Mouse (Mus musculus): ENCODE measurements around the gene Tm7sf2. TPM values are rescaled to one million over a fixed set of nuclear protein-coding genes. Genes with fewer than 3 reads are reported as not detected.

Tm7sf2 gene
- polyA plus RNA-seq, 1 experiment from 2014 or later = 41.3 TPM

DNA sequence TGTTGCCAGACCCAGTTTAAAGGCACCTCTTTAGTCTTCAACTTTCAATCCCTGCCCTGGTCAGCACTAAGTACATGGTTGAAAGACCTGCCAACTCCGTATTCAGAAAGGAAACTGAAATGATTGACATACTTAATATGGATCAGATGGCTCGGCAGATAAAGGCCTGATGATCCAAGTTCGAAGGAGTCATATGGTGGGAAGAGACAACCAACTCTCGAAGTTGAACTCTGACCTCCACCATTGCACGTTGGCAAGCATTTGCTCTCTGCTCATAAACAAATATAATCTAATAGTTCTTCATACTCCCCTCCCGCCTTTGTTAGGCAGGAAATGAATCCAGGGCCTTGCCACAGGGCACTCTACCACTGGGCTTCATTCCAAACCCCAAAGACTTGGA lies 39.2 kb downstream of the Tm7sf2 start:
- WGBS = 91% methylated on average over 6 of the region's 6 CpGs
- no peaks in the 10 kb centered on the region for H3K4me1 ChIP-seq (replicated peaks)
- H3K27ac ChIP-seq = no peak overlapping the region
- no peaks in the 10 kb centered on the region for H3K27me3 ChIP-seq (ENCODE audit: insufficient read depth, poor library complexity, severe bottlenecking)
- DNase-seq (ENCODE audit: low spot score) = no peak
- no peak overlapping the region for H3K4me3 ChIP-seq
- H3K9me3 ChIP-seq = no peaks in the 10 kb centered on the region
- H3K36me3 ChIP-seq = no peaks in the 10 kb centered on the region

DNA sequence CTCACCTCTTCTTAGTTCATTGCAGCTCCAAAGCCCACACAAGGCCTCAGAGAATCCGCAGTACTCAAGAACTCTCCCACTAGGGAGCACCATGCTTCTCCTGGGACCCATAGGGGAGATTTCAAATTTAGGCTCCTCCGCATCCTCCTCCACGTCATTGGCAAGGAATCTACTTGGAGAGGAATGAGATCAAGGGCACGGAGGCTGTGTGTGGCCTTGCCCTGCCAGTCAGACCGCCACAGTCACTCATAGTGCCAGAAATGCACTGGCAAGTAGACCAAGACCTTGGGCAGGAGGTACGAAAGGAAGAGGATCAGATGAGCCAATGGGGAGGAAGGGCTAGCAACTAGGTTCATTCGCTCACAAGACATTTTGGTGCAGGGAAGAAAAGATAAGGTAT lies 44.2 kb downstream of the Tm7sf2 start:
- Histone ChIP-seq H3K4me1 (replicated peaks) (peaks cover 9% of the 10 kb centered on the region; the same call in 1 of the 2 replicates), H3K27ac (0 out of 2 replicates have a peak overlapping the region, but pooled peaks have one; percentile 6), H3K36me3 (no peaks in the 10 kb centered on the region), H3K4me3 (no peak overlapping the region), H3K9me3 (no peaks in the 10 kb centered on the region), H3K27me3 (ENCODE audit: insufficient read depth, poor library complexity, severe bottlenecking) (peaks cover 5% of the 10 kb centered on the region; the same call in 1 of the 2 replicates)
- 85% methylated on average over 7 of the region's 7 CpGs for WGBS
- DNase-seq (ENCODE audit: low spot score) = no peak

DNA sequence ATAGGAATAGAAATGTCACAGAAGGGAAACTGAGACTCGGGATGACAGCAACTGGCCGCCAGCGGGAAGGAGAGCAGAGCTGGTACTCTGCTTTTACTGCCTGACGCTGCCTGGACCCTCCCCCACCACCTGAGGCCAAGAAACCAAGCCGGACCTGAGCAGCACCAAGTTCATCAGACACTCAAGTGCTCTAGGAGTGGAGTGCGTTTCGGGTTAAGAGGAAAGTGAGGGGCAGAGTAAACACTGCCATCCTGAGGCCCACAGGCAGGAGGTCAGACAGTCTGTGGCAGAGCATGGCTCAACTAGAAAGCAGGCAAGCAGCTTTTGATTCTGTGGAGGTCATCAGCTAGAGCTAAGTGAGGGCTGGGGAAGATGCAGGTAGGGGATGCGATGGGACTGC lies 45.1 kb downstream of the Tm7sf2 start:
- no peak for DNase-seq (ENCODE audit: low spot score)
- Histone ChIP-seq H3K9me3 (no peaks in the 10 kb centered on the region), H3K27ac (no peak overlapping the region), H3K27me3 (ENCODE audit: insufficient read depth, poor library complexity, severe bottlenecking) (peaks cover 5% of the 10 kb centered on the region; the same call in 1 of the 2 replicates), H3K36me3 (no peaks in the 10 kb centered on the region), H3K4me3 (no peak overlapping the region), H3K4me1 (replicated peaks) (peaks cover 9% of the 10 kb centered on the region; the same call in 1 of the 2 replicates)
- WGBS = 64% methylated on average over 8 of the region's 8 CpGs

DNA sequence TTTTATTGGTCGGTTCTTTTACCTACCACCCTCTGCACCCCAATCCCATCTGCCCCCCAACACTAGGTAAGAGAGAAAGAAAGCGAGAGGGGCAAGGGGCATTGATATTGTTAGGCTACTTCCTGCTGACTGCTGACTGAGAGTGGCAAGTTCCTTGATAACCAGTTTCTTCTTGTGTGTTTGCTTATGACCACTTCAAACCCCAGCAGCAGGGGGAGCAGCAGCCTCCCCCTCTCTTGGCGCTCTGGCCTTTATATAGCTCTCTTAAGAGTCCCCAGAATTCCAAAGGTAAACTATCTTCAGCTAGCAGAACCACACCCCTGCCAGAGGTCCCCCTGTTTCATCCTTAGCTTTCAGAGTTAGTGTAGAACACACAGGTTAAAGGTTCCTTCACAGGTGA lies 47.9 kb downstream of the Tm7sf2 start:
- WGBS = 56% methylated on average over 3 of the region's 3 CpGs
- DNase-seq (ENCODE audit: low spot score) = no peak

DNA sequence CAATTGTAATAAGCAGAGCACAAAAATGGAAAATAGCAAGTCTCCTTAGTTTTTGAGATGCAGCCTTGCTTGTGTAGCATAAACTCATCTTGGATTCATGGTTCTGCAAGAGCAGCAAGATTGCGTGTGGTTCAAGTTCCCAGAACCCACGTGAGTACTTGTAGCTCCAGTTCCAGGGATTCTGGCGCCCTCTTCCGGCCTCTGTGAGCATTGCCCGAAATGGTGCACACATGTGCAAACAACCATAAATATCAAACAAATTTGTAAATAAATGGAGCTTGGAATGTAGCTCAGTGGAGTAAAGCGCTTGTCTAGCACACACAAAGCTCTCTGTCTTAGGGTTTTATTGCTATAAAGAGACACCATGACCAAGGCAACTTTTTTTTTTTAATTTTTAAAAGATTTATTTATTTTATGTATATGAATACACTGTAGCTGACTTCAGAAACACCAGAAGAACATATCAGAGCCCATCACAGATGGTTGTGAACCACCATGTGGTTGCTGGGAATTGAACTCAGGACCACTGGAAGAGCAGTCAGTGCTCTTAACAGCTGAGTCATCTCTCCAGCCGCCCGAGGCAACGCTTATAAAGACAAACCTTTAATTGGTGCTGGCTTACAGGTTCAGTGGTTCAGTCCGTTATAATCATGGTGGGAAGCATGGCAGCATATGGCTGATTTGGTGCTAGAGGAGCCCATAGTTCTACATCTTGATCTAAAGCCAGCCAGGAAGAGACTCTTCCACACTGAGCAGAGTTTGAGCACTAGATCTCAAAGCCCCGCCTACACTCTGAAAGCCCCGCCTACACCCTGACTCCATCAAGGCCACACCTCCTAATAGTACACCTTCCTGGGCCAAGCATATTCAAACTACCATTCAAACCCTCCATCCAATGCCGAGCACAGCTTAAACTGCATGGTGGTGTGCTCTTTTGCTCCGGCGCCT lies 49.8 kb downstream of the Tm7sf2 start:
- 31% methylated on average over 15 of the region's 15 CpGs for WGBS
- no peaks in the 10 kb centered on the region for H3K36me3 ChIP-seq
- no peak overlapping the region for H3K4me3 ChIP-seq
- peaks cover 43% of the 10 kb centered on the region for H3K27me3 ChIP-seq (ENCODE audit: insufficient read depth, poor library complexity, severe bottlenecking)
- peak; percentile 86 for DNase-seq (ENCODE audit: low spot score)
- H3K4me1 ChIP-seq (replicated peaks) = peaks cover 34% of the 10 kb centered on the region
- no peaks in the 10 kb centered on the region for H3K9me3 ChIP-seq
- no peak overlapping the region for H3K27ac ChIP-seq

More for the DNA sequence above, 47.9 kb downstream of the Tm7sf2 start:
- no peaks in the 10 kb centered on the region for H3K9me3 ChIP-seq
- H3K27me3 ChIP-seq (ENCODE audit: insufficient read depth, poor library complexity, severe bottlenecking) = peaks cover 29% of the 10 kb centered on the region
- no peak overlapping the region for H3K27ac ChIP-seq
- H3K36me3 ChIP-seq = no peaks in the 10 kb centered on the region
- peaks cover 21% of the 10 kb centered on the region for H3K4me1 ChIP-seq (replicated peaks)
- no peak overlapping the region for H3K4me3 ChIP-seq

GRCm38 (mm10) chr19:6016532-6016931 lies 51.6 kb downstream of the Tm7sf2 start:
- H3K4me1 ChIP-seq (replicated peaks) = peaks cover 32% of the 10 kb centered on the region
- peaks cover 45% of the 10 kb centered on the region for H3K27me3 ChIP-seq (ENCODE audit: insufficient read depth, poor library complexity, severe bottlenecking)
- H3K27ac ChIP-seq = no peak overlapping the region
- WGBS = 44% methylated on average over 7 of the region's 7 CpGs
- peak overlapping the region; percentile 65; the same call in 1 of the 2 replicates for H3K4me3 ChIP-seq
- H3K9me3 ChIP-seq = no peaks in the 10 kb centered on the region
- H3K36me3 ChIP-seq = no peaks in the 10 kb centered on the region
- no peak for DNase-seq (ENCODE audit: low spot score)

GRCm38 (mm10) chr19:6015511-6016315 lies 52.5 kb downstream of the Tm7sf2 start, which contains the start of gene Capn1:
Capn1 (minus strand) TSS chr19:6015897.
- peaks cover 45% of the 10 kb centered on the region for H3K27me3 ChIP-seq (ENCODE audit: insufficient read depth, poor library complexity, severe bottlenecking)
- H3K4me3 ChIP-seq = peak within 1 kb of the TSS; percentile 65
- H3K9me3 ChIP-seq = no peaks in the 10 kb centered on the region
- peak within 1 kb of the TSS; percentile 85 for H3K27ac ChIP-seq
- WGBS = 2% methylated on average over 40 of the region's 40 CpGs
- H3K36me3 ChIP-seq = no peaks in the 10 kb centered on the region
- peak; percentile 77 for DNase-seq (ENCODE audit: low spot score)
- peaks cover 35% of the 10 kb centered on the region for H3K4me1 ChIP-seq (replicated peaks)

DNA sequence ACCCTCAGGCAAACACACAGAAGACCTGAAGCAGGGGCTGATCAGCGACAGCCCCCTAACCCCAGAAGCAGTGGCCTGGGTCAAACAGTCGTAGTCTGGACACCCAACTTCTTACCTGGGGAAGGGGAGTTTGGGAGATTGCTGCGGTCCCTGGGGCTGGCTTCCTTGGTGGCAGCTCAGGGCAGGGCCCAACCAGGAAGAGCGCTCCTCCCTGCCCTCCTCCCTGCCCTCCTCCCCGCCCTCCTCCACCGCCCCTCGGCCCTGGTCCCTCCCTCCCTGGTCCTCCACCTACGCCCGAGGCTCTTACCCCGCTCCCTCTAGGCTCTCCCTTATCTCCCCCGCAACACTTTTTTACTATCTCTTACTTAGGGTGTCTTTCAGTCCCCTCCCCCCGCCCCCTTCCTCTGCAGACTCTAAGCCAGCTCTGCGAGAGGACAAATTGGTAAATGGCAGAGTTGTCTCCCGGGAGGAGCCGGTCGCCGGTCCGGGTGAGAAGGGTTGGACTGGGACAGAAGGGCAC lies 53.1 kb downstream of the Tm7sf2 start:
- Histone ChIP-seq H3K4me1 (replicated peaks) (peaks cover 35% of the 10 kb centered on the region), H3K9me3 (no peaks in the 10 kb centered on the region), H3K27me3 (ENCODE audit: insufficient read depth, poor library complexity, severe bottlenecking) (peaks cover 45% of the 10 kb centered on the region), H3K36me3 (no peaks in the 10 kb centered on the region), H3K27ac (peak overlapping the region; percentile 85), H3K4me3 (peak overlapping the region; percentile 65)
- 3% methylated on average over 18 of the region's 18 CpGs for WGBS
- DNase-seq (ENCODE audit: low spot score) = no peak

DNA sequence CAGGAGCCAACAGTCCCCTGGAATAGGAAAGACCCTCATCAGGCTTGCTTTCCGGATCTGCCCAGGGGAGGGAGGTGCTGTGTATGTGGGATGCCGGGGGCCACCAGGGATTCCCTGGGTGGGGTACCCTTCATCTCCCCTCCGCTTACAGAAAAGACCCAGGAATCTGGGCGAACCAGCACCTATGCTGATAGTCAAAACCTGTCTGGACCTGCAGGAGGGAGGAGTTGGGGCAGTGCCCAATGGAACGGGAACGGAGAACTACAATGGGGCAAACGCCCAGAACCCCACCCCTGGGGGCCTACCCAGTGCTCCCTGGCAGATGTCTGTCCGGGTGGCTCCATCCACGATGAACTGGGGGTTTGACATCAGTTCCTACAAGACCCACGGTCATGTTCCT lies 54.5 kb downstream of the Tm7sf2 start:
- Histone ChIP-seq H3K4me1 (replicated peaks) (peaks cover 35% of the 10 kb centered on the region), H3K27ac (no peak overlapping the region), H3K4me3 (no peak overlapping the region), H3K27me3 (ENCODE audit: insufficient read depth, poor library complexity, severe bottlenecking) (peaks cover 45% of the 10 kb centered on the region), H3K9me3 (no peaks in the 10 kb centered on the region), H3K36me3 (no peaks in the 10 kb centered on the region)
- 89% methylated on average over 10 of the region's 10 CpGs for WGBS
- no peak for DNase-seq (ENCODE audit: low spot score)

Other genes starting within 250 kb of the Tm7sf2 start
- gene Frmd8, start 193.1 kb downstream of the Tm7sf2 start, polyA plus RNA-seq (2016; fragmentation: Nextera tagmentation; extraction: Ambion mirVana) = 37.2 and 37.8 TPM in 2 replicates
- 2.8 TPM in 2 replicates for gene Slc25a45, start 190.6 kb downstream of the Tm7sf2 start, polyA plus RNA-seq (2016; fragmentation: Nextera tagmentation; extraction: Ambion mirVana)
- gene Tigd3, start 174.2 kb downstream of the Tm7sf2 start, polyA plus RNA-seq (2016; fragmentation: Nextera tagmentation; extraction: Ambion mirVana) = 9.9 and 11.3 TPM in 2 replicates
- 225 TPM in 2 replicates for gene Dpf2, start 155.4 kb downstream of the Tm7sf2 start, polyA plus RNA-seq (2016; fragmentation: Nextera tagmentation; extraction: Ambion mirVana)
- 2.0 and 2.9 TPM in 2 replicates for gene Cdc42ep2, start 143.6 kb downstream of the Tm7sf2 start, polyA plus RNA-seq (2016; fragmentation: Nextera tagmentation; extraction: Ambion mirVana)
- 83.7 and 110 TPM in 2 replicates for gene Pola2, start 104.2 kb downstream of the Tm7sf2 start, polyA plus RNA-seq (2016; fragmentation: Nextera tagmentation; extraction: Ambion mirVana)
- not detected in 2 replicates for gene Slc22a20, start 82.2 kb downstream of the Tm7sf2 start, polyA plus RNA-seq (2016; fragmentation: Nextera tagmentation; extraction: Ambion mirVana)
- gene Capn1, start 52.5 kb downstream of the Tm7sf2 start, polyA plus RNA-seq (2016; fragmentation: Nextera tagmentation; extraction: Ambion mirVana) = 5.9 and 6.5 TPM in 2 replicates
- gene Syvn1, start 21.8 kb downstream of the Tm7sf2 start, polyA plus RNA-seq (2016; fragmentation: Nextera tagmentation; extraction: Ambion mirVana) = 37.0 and 39.2 TPM in 2 replicates
- gene Mrpl49, start 10.6 kb downstream of the Tm7sf2 start, polyA plus RNA-seq (2016; fragmentation: Nextera tagmentation; extraction: Ambion mirVana) = 77.8 and 81.7 TPM in 2 replicates
- 764 and 815 TPM in 2 replicates for gene Fau, start 10.5 kb downstream of the Tm7sf2 start, polyA plus RNA-seq (2016; fragmentation: Nextera tagmentation; extraction: Ambion mirVana)
- 38.3 and 41.9 TPM in 2 replicates for gene Znhit2, start 7.2 kb downstream of the Tm7sf2 start, polyA plus RNA-seq (2016; fragmentation: Nextera tagmentation; extraction: Ambion mirVana)
- 70.2 and 74.9 TPM in 2 replicates for gene Vps51, start 8.9 kb upstream of the Tm7sf2 start, polyA plus RNA-seq (2016; fragmentation: Nextera tagmentation; extraction: Ambion mirVana)
- not detected in 2 replicates for gene Tmem262, start 11.7 kb upstream of the Tm7sf2 start, polyA plus RNA-seq (2016; fragmentation: Nextera tagmentation; extraction: Ambion mirVana)
- 2.4 and 2.6 TPM in 2 replicates for gene Gm28374, start 13.9 kb upstream of the Tm7sf2 start, polyA plus RNA-seq (2016; fragmentation: Nextera tagmentation; extraction: Ambion mirVana)
- gene Zfpl1, start 16.6 kb upstream of the Tm7sf2 start, polyA plus RNA-seq (2016; fragmentation: Nextera tagmentation; extraction: Ambion mirVana) = 79.2 and 87.1 TPM in 2 replicates
- gene Cdca5, start 16.6 kb upstream of the Tm7sf2 start, polyA plus RNA-seq (2016; fragmentation: Nextera tagmentation; extraction: Ambion mirVana) = 57.7 and 65.4 TPM in 2 replicates
- 0.38 and 0.83 TPM in 2 replicates for gene AC131692.1, start 26.0 kb upstream of the Tm7sf2 start, polyA plus RNA-seq (2016; fragmentation: Nextera tagmentation; extraction: Ambion mirVana)
- 0.64 and 0.90 TPM in 2 replicates for gene Naaladl1, start 37.4 kb upstream of the Tm7sf2 start, polyA plus RNA-seq (2016; fragmentation: Nextera tagmentation; extraction: Ambion mirVana)
- 70.0 and 70.1 TPM in 2 replicates for gene Sac3d1, start 50.3 kb upstream of the Tm7sf2 start, polyA plus RNA-seq (2016; fragmentation: Nextera tagmentation; extraction: Ambion mirVana)
- gene Snx15, start 59.9 kb upstream of the Tm7sf2 start, polyA plus RNA-seq (2016; fragmentation: Nextera tagmentation; extraction: Ambion mirVana) = 27.0 and 35.1 TPM in 2 replicates
- 0.09 TPM in 1 of 2 replicates, not detected in the other for gene Batf2, start 72.6 kb upstream of the Tm7sf2 start, polyA plus RNA-seq (2016; fragmentation: Nextera tagmentation; extraction: Ambion mirVana)
- 125 and 130 TPM in 2 replicates for gene Arl2, start 73.2 kb upstream of the Tm7sf2 start, polyA plus RNA-seq (2016; fragmentation: Nextera tagmentation; extraction: Ambion mirVana)
- 0.12 TPM in 1 of 2 replicates, not detected in the other for gene Majin, start 116.0 kb upstream of the Tm7sf2 start, polyA plus RNA-seq (2016; fragmentation: Nextera tagmentation; extraction: Ambion mirVana)
- 0.57 TPM in 1 of 2 replicates, not detected in the other for gene Gpha2, start 158.0 kb upstream of the Tm7sf2 start, polyA plus RNA-seq (2016; fragmentation: Nextera tagmentation; extraction: Ambion mirVana)
- gene Ppp2r5b, start 167.5 kb upstream of the Tm7sf2 start, polyA plus RNA-seq (2016; fragmentation: Nextera tagmentation; extraction: Ambion mirVana) = 37.8 and 53.8 TPM in 2 replicates
- gene Atg2a, start 173.3 kb upstream of the Tm7sf2 start, polyA plus RNA-seq (2016; fragmentation: Nextera tagmentation; extraction: Ambion mirVana) = 10.3 and 14.9 TPM in 2 replicates
- gene Ehd1, start 208.4 kb upstream of the Tm7sf2 start, polyA plus RNA-seq (2016; fragmentation: Nextera tagmentation; extraction: Ambion mirVana) = 87.8 and 103 TPM in 2 replicates
- 0.29 and 0.37 TPM in 2 replicates for gene Cdc42bpg, start 238.1 kb upstream of the Tm7sf2 start, polyA plus RNA-seq (2016; fragmentation: Nextera tagmentation; extraction: Ambion mirVana)

Measured in hindbrain, embryonic 10.5 days (tissue).